Mouse (Mus musculus): ENCODE measurements around the gene Iqgap2.

DNA sequence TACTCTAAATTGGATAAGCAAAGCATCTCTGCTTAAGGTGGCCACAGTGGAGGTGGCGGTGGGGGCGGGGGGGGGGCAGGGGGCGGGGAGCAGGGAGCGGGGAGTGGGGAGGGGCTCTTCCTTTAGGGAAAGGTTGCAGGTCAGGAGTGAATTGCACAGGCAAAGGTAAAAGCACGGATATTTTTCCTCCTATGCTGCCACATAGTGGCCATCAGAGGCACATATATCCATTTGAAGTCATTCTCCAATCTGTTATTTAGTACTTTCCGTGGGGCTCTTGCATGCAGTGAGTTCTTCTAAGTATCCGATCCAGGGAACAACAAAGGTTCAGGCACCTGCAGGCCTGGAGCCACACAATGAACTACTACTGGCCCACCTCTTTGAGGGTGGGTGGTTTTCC lies 224.5 kb downstream of the Iqgap2 start:
- no peak for TF ChIP-seq CTCF (IDR thresholded peaks at IDR 0.05; ENCODE audit: control insufficient read depth, insufficient read depth, insufficient read length)
- TF ChIP-seq CEBPB (IDR thresholded peaks at IDR 0.05; ENCODE audit: low read depth): no peak
- TF ChIP-seq MAX (IDR thresholded peaks at IDR 0.05): no peak
- no peak for TF ChIP-seq MYOG (IDR thresholded peaks at IDR 0.05; ENCODE audit: control insufficient read depth, extremely low read depth, insufficient read length)
- TF ChIP-seq USF1 (IDR thresholded peaks at IDR 0.05; ENCODE audit: low read depth): no peak
- no peak for TF ChIP-seq FOSL1 (IDR thresholded peaks at IDR 0.05; ENCODE audit: insufficient read depth, low read length, poor library complexity, severe bottlenecking)
- no peak for TF ChIP-seq MYOD1 (IDR thresholded peaks at IDR 0.05; ENCODE audit: control insufficient read depth, insufficient read length, low read depth)

Measured in C2C12 (cell line).